Mouse (Mus musculus) MEL (cell line): Measurements from ENCODE around the gene Cd24a.

Experiments used
- BHLHE40 ChIP-seq: IDR thresholded peaks from 2 replicates; pipeline ENCODE4 v1.6.1; 2012; ENCODE audit warnings: low read depth, mild to moderate bottlenecking, inconsistent platforms, low read length, improper control_type of control experiment, borderline replicate concordance
- CTCF ChIP-seq, 3 experiments: IDR thresholded peaks in 2 of 3; conservative IDR thresholded peaks in 1 of 3; 2 replicates each; pipeline ENCODE4 v1.5.1; 2011 to 2012; ENCODE audit warnings: low read length in 3 of 3, low read depth in 2 of 3, mild to moderate bottlenecking in 2 of 3, improper control_type of control experiment in 1 of 3, inconsistent platforms in 1 of 3, mixed read lengths in 1 of 3, moderate library complexity in 1 of 3; ENCODE audit not compliant: control insufficient read depth in 1 of 3, insufficient read depth in 1 of 3, poor library complexity in 1 of 3, severe bottlenecking in 1 of 3
- EP300 ChIP-seq, 2 experiments: IDR thresholded peaks; 2 replicates each; pipeline ENCODE4 v1.6.1; 2011; ENCODE audit warnings: improper control_type of control experiment in 2 of 2, low read length in 2 of 2, low read depth in 1 of 2, mild to moderate bottlenecking in 1 of 2
- JUND ChIP-seq: IDR thresholded peaks from 2 replicates; pipeline ENCODE4 v1.6.1; 2011; ENCODE audit warnings: low read depth, mild to moderate bottlenecking, improper control_type of control experiment, low read length
- MAFK ChIP-seq: IDR thresholded peaks from 2 replicates; pipeline ENCODE4 v1.6.1; 2011; ENCODE audit warnings: low read depth, mild to moderate bottlenecking, low read length, improper control_type of control experiment, borderline replicate concordance
- MEF2A ChIP-seq: IDR thresholded peaks from 2 replicates; pipeline ENCODE4 v1.6.1; 2014; ENCODE audit warnings: low read depth, mild to moderate bottlenecking, inconsistent platforms, low read length, improper control_type of control experiment; ENCODE audit not compliant: poor library complexity, insufficient replicate concordance, severe bottlenecking; ENCODE audit errors: extremely low read depth
- NRF1 ChIP-seq: IDR thresholded peaks from 2 replicates; pipeline ENCODE4 v1.6.1; 2014; ENCODE audit warnings: low read depth, mild to moderate bottlenecking, inconsistent platforms, low read length, improper control_type of control experiment, moderate library complexity; ENCODE audit not compliant: poor library complexity, insufficient read depth, severe bottlenecking
- POLR2A ChIP-seq, 2 experiments: IDR thresholded peaks; 2 replicates each; pipeline ENCODE4 v1.6.1; 2011 to 2012; ENCODE audit warnings: low read length in 2 of 2, mild to moderate bottlenecking in 2 of 2, control low read depth in 1 of 2, improper control_type of control experiment in 1 of 2, low read depth in 1 of 2, moderate library complexity in 1 of 2; ENCODE audit not compliant: control insufficient read depth in 1 of 2, insufficient read depth in 1 of 2, poor library complexity in 1 of 2
- RAD21 ChIP-seq: IDR thresholded peaks from 2 replicates; pipeline ENCODE4 v1.6.1; 2011; ENCODE audit warnings: mild to moderate bottlenecking, low read depth, low read length, improper control_type of control experiment
- SMC3 ChIP-seq: IDR thresholded peaks from 2 replicates; pipeline ENCODE4 v1.6.1; 2011; ENCODE audit warnings: low read depth, low read length, improper control_type of control experiment
- USF2 ChIP-seq, 2 experiments: IDR thresholded peaks; 2 replicates each; pipeline ENCODE4 v1.6.1; 2011 to 2012; ENCODE audit warnings: improper control_type of control experiment in 2 of 2, low read length in 2 of 2, borderline replicate concordance in 1 of 2, inconsistent platforms in 1 of 2, low read depth in 1 of 2, mild to moderate bottlenecking in 1 of 2; ENCODE audit not compliant: insufficient read depth in 1 of 2
- ZKSCAN1 ChIP-seq: IDR thresholded peaks from 2 replicates; pipeline ENCODE4 v1.6.1; 2012; ENCODE audit warnings: low read depth, mild to moderate bottlenecking, inconsistent platforms, low read length, improper control_type of control experiment, moderate library complexity

DNA sequence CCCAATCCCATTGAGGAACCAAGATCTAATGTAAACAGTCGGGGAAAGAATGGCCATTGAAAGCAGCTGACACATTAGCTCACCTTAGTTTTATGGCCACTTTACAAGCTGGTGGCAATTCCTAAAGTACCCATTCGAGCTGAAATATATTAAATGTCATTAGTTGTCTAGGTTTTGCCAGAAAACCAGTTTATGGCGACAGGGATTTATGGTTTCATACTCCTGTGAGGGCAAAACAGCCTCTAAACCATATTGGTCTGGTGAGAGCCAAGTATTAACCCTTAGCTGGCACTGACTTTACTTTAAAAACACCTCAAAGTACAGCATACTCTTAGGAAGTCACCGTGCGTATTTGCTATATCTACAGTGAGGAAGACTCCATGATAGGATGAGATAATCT lies 46.3 kb downstream of the Cd24a start:
- no peak for TF ChIP-seq USF2 (IDR thresholded peaks at IDR 0.05; ENCODE audit: borderline replicate concordance in 1 of 2, insufficient read depth in 1 of 2, low read depth in 1 of 2, low read length in 2 of 2)
- TF ChIP-seq MAFK, result no peak
- TF ChIP-seq JUND, result no peak
- TF ChIP-seq CTCF (IDR thresholded peaks at IDR 0.05 in 2 of 3, conservative IDR thresholded peaks at IDR 0.05 in 1 of 3; ENCODE audit: control insufficient read depth in 1 of 3, insufficient read depth in 1 of 3, low read depth in 2 of 3, low read length in 3 of 3, poor library complexity in 1 of 3, severe bottlenecking in 1 of 3), result no peak
- TF ChIP-seq EP300 (IDR thresholded peaks at IDR 0.05; ENCODE audit: low read depth in 1 of 2, low read length in 2 of 2), result no peak
- no peak for TF ChIP-seq ZKSCAN1
- TF ChIP-seq POLR2A (IDR thresholded peaks at IDR 0.05; ENCODE audit: control insufficient read depth in 1 of 2, insufficient read depth in 1 of 2, low read depth in 1 of 2, low read length in 2 of 2, poor library complexity in 1 of 2), result no peak
- TF ChIP-seq SMC3, result no peak
- no peak for TF ChIP-seq BHLHE40
- no peak for TF ChIP-seq MEF2A
- TF ChIP-seq NRF1, result no peak
- TF ChIP-seq RAD21, result no peak
